Mouse (Mus musculus): Measurements from ENCODE around the gene a. TPM values are rescaled to one million over a fixed set of nuclear protein-coding genes. Genes with fewer than 3 reads are reported as not detected.

Gene a
- 0.37 TPM for polyA plus RNA-seq (2017; shearing (Covaris generic))

DNA sequence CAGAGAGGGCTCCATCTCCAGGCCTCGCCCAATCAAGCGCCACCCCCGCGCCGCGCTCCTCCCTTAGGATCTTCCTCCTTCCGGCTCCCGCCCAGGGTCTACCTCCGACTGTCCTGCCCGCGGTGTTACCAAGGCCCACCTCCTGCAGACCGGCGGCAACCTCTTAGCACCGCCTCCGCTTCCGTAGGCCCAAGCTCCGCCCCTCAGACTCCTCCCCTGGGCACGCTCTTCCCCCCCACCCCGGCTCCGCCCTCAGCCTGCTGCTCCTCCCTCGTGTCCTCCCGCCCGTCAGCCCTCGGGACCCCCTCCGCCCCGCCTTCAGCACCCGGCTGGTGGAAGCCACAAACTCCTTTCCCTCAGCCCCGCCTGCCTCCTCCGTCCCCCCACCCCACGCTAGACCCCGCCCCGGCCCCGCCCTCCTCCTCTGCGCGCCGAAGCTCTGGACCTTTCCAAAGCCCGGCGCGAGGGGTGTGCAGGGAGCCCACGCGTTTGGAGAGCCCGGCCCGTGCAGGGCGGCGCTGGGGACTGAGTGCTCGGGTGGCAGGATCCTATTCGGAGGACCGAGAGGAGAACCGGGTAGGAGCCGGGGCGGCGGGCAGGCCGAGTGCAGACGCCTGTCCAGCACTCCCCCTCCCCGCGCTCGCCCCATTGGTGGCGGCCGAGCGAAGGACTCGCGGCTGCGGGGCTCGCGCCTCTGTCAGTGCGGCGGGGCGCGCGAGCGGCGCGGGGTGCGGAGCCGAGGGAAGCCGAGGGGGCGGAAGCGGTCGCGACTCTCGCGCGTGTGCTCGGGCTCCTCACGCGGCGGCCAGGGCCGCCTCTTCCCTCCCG lies at the start of gene a, which contains the start of gene Raly:
Gene a, plus strand, starts transcription at position 747 of the 828 bp plus-strand sequence.
Gene Raly, plus strand, starts transcription at position 441 of the 828 bp plus-strand sequence.

DNA sequence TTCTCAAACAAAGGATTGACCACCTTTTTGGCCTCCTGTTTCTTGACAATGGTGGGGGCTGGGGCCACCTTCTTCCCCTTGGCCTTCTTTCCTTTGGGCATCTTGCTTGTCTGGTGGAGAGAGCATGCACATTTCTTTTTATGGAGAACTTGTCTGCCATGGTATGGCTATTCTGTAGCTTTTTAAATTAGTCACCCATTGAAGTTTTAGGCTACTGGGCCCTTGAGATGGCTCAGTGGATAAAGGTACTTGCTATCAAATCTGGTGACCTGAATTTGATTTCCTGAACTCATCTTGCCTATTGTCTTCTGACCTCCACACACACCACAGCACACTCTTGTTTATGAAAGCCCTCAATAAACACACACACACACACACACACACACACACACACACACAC lies 21.3 kb upstream of the a start, which contains the start of gene Gm14214:
Gene Gm14214, minus strand, starts transcription at position 101 of the 400 bp plus-strand sequence.

DNA sequence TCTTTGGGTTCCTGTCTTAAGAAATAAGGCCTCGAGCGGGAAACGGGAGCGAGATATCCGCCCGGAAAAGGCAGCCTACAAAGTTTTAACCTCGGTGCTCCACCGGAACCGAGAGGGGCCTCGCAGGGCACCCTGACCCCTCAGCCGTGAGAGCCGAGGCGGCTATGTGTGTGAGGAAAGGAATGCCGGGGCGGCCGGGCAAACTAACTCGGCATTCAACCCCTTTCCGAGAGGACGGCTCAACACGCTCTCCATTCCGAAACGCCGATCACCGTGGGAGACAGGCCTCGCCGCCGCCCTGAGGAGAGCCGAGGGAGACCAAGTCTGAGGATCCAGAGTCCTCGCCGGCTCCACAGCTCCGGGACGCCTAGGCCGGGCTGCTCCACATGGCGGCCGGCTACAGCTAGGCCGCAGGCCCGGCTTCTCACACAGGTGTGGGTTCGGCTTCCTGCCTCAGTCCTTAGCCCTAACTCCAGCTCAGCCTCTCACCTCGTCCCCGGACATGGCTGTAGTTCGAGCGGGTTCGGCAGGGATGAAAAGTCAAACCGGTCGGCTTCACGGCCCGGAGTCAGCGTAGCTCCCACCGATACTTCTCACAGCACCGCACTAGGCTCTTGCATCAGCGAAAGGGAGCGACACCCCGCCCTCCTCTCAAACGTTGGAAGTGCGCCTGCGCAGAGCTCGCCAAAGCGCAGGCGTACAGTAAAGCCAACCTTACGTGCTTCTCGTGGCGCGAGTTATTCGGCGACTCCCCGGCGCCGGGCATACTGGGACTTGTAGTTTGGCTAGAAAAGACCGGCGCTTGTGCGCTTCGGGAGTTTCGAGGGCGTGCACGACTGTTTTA lies 101.2 kb downstream of the a start, which contains the start of gene Eif2s2:
Gene Eif2s2, minus strand, starts transcription at position 735 of the 844 bp plus-strand sequence.

DNA sequence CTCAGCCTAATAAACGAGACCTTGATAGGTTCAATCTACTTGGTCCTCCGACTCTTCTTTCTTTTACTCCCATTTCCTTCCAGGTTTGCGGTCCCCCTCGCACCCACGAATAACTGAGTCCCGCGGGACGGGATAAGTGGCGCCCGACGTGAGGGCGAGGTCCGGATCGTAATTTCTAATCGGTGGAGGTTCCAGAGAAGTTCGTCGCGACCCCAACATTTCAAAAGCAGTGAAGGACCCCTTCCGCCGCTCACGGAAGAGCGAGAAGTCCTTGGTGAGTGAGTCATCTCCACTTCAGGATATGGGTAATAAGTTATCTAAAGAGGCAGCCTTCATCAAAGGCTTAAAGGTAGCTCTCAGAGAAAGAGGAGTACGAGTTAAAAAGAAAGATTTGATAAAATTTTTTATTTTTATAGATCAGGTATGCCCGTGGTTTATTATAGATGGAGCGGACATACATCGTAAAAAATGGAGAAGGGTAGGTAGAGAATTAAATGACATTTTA lies 227.1 kb downstream of the a start, which contains the start of gene Gm14226:
Gene Gm14226, plus strand, starts transcription at position 16 of the 505 bp plus-strand sequence.

DNA sequence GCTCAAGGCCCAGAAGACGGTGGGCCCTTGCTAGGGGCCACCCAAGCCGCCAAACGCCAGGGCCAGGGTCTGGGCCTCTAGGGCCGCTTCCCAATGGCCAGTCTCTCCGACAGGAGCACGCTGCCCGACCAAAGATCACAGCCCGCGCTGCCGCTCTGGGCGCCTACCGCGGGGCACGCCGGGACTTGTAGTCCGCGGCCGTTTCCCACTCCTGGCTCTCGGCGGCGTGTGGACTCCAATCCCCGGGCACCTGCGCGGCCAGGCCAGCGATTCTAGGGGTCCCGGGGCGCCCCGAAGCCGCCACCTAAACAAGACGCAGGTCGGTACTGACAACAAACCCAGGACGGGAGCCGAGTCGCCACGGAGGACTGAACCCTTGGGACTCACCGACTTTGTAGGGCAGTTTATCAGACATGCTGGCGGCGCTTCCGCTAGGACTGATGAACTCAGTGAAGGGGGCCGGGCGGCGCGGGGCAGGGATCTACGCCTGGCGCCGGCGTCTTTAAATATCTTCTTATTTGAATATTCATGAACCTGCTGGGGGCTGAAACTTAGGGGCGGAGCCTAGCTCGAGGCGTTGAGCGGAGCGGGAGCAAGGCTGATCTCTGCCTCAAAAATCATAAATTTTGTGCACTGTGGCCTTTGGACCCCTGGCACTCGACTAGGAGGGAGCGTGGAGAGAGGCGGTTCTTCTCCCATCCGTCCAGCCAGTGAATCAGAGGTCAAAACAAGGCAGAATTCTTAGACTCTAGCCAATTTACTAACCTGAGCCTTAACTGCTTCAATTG lies 283.0 kb downstream of the a start, which contains the start of gene Ahcy:
Gene Ahcy, minus strand, starts transcription at position 520 of the 788 bp plus-strand sequence.

Other genes with a start within 250 kb of the a start
- gene 1700003F12Rik, start 244.3 kb upstream of the a start, polyA plus RNA-seq (2017; shearing (Covaris generic)), result not detected
- not detected for gene Actl10, start 239.6 kb upstream of the a start, polyA plus RNA-seq (2017; shearing (Covaris generic))
- 0.63 TPM for gene Necab3, start 232.5 kb upstream of the a start, polyA plus RNA-seq (2017; shearing (Covaris generic))
- 2.8 TPM for gene E2f1, start 221.5 kb upstream of the a start, polyA plus RNA-seq (2017; shearing (Covaris generic))
- gene Pxmp4, start 187.7 kb upstream of the a start, polyA plus RNA-seq (2017; shearing (Covaris generic)), result 24.9 TPM
- gene Zfp341, start 178.1 kb upstream of the a start, polyA plus RNA-seq (2017; shearing (Covaris generic)), result 0.77 TPM
- gene 4930519P11Rik, start 178.0 kb upstream of the a start, polyA plus RNA-seq (2017; shearing (Covaris generic)), result 0.50 TPM
- 12.1 TPM for gene Chmp4b, start 139.7 kb upstream of the a start, polyA plus RNA-seq (2017; shearing (Covaris generic))
- gene Gm14214, start 21.4 kb upstream of the a start, polyA plus RNA-seq (2017; shearing (Covaris generic)), result 0.29 TPM
- 164 TPM for gene Raly, start 306 bp upstream of the a start, polyA plus RNA-seq (2017; shearing (Covaris generic))
- 53.4 TPM for gene Eif2s2, start 101.5 kb downstream of the a start, polyA plus RNA-seq (2017; shearing (Covaris generic))
- 0.18 TPM for gene Gm14226, start 226.9 kb downstream of the a start, polyA plus RNA-seq (2017; shearing (Covaris generic))

Data from CD4-positive, CD25-positive, alpha-beta regulatory T cell (primary cell).